Mouse (Mus musculus): ENCODE measurements around the gene Tecr.

Gene Tecr

GRCm38 (mm10) chr8:83607661-83608397 is at the start of gene Tecr, which contains the start of gene Dnajb1:
TSS of gene Tecr (minus strand) at chr8:83607971.
TSS of gene Dnajb1 (plus strand) at chr8:83608193.
- peak; percentile 99 for DNase-seq (ENCODE audit: low spot score in 2 of 2)

DNA sequence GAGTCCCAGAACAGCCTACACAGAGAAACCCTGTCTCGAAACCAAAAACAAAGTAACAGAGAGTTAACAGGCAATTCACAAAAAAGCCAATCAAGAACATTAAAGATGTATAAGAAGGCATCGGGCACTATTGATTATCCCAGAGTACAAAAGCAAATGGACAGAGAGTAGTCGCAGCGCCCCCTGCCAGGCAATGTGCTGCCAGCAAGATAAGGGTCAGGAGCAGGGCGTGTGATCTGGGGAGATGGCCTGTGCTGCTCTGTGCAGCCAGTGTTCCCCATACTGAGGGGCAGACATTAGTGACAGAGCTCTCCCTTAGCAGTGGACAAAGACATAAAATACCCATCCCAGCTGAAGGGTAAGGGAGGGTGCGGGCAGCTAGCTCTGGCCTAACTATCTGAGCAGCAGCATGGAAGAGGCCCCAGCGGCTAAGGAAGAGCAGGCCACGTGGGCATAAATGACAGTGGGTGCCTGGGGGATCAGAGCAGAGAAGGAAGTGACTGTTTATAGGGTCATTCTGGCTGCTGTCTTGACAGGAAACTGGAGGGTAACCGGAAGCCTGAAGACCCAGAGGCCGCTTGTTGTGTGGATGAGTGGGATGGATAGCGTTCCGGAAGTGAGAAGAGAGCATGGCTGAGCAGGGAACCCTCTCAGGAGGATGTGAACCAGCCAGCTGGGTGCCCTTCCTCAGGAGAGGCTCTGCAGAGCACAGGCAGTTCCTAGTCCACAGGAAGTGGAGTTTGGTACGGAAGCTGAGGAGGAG is 48.9 kb upstream of the Tecr start:
- peak in 1 of 2 experiments; percentile 8 for DNase-seq (ENCODE audit: low spot score in 2 of 2)

DNA sequence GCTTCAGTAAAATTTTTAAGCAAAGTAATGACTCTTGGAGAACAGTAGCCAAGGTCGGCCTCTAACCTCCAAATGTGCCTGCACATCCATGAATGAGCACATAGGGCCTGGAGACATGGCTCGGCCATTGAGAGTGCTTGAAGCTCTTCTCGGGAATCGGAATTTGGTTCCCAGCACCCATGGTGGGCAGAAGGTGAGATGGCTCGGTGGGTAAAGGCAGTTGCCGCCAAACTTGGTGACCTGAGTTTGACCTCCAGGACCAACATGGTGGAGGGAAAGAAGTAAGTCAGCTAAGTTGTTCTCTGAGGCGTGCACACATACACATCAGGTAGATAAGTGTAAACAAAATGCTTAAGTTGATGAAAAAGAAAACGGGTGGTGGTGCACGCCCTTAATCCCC is 48.3 kb upstream of the Tecr start:
- no peak for DNase-seq (ENCODE audit: low spot score in 2 of 2)

- no peak for DNase-seq (ENCODE audit: low spot score in 2 of 2)
These were observed 47.0 kb upstream of the Tecr start for GRCm38 (mm10) chr8:83654725-83655124.

GRCm38 (mm10) chr8:83653662-83654017 is 45.9 kb upstream of the Tecr start:
- no peak for DNase-seq (ENCODE audit: low spot score in 2 of 2)

DNA sequence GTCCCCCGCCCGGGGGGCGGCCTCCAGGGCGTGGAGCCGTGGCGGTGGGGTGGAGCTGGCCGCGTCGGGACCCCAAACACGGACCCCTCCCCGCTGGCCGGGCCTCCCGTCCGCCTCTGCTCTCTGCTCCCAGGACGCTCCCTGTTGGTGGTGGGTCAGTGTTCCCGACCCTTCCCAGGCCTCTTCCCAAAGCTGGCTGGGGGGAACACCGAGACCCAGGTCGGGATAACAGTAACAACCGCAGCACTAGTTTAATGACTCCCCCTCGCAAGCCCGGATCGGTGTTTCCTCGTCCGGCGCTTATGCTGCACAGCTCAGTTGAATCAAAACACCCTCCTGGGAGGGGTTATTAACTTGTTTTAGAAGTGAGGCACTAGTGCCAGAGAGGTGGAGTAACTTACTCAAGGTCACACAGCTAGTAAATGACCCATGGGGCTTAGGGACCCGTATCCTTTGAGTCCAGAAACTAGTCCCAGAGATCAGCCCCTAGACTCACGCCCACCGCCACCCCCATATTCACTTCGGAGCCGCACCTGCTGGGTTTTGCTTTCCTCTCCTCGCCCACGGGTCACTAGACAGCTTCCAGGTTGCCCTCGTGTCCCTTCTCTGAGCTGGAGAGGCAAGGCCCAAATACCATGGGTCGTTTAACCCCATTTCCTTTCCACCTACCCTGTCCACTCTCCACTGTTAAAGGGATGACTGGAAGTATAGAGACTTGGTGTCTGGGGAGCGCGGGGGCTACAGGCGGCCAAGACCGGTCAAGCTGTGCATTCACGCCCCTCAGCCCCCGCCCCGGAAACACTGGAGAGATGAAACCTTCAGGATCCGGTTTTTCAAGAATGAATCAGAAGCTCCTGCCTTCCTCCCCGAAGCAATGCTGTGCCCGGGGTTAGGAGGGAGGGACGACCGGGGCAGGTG is 45.2 kb upstream of the Tecr start:
- peak in 1 of 2 experiments; percentile 40 for DNase-seq (ENCODE audit: low spot score in 2 of 2)

GRCm38 (mm10) chr8:83652030-83652743 is 44.4 kb upstream of the Tecr start, which contains the start of gene Gipc1:
TSS of gene Gipc1 (plus strand) at chr8:83652677.
- peak; percentile 96 to 97 for DNase-seq (ENCODE audit: low spot score in 2 of 2)

DNA sequence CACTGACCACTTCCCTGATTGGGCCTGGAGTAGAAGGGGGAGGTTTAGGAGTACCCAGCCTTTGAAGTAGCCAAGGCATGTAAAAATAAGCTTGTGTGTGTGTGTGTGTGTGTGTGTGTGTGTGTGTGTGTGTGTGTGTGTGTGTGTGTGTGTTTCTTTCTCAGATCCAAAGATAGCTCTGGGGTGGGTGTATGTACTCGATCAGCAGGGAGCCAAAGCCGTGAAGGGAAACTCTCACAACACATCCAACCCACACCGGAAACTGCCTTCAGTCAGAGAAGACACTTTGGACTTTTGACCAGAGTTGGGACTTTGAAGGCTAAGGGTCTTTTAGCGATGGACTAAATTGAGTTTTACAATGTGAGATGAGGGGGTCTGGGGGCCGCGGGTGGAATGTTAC is 41.9 kb upstream of the Tecr start:
- no peak for DNase-seq (ENCODE audit: low spot score in 2 of 2)

DNA sequence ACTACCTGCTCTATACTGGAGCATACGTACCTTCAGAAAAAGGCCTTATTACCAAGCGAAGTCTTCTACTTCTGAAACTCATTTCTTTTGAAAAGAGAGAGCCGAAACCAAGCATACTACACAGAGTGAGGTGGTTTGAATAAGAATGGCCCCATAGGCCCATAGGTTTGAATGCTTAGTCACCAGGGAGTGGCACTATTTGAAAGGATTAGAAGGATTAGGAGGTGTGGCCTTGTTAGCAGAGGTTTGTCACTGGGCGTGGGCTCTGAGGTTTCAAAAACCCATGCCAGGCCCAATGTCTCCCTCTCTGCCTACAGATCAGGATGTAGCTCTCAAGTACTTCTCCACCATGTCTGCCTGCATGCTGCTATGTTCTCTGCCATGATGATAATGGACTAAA is 40.3 kb upstream of the Tecr start:
- DNase-seq (ENCODE audit: low spot score in 2 of 2), result no peak

GRCm38 (mm10) chr8:83647511-83647910 is 39.7 kb upstream of the Tecr start:
- DNase-seq (ENCODE audit: low spot score in 2 of 2), result no peak

DNA sequence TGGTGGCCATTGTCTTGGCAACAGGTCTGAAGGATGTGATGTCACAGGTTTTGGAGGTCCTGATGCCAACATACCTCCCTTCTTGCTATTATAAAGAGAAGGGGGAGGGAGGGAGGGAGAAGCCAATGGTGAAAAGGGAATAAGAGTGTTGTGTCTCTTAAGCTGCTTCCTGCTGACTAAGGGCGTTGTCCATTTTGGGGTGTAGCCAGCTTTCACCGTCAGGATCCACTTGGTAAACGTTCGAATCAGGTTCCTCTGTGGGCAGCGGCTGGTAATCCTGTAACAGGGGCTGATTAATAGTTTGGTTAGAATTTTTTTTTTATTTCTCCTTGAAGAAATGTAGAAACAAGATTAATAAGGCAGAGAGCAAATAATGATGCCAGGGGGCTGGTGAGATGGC is 31.9 kb upstream of the Tecr start:
- DNase-seq (ENCODE audit: low spot score in 2 of 2), result no peak

DNA sequence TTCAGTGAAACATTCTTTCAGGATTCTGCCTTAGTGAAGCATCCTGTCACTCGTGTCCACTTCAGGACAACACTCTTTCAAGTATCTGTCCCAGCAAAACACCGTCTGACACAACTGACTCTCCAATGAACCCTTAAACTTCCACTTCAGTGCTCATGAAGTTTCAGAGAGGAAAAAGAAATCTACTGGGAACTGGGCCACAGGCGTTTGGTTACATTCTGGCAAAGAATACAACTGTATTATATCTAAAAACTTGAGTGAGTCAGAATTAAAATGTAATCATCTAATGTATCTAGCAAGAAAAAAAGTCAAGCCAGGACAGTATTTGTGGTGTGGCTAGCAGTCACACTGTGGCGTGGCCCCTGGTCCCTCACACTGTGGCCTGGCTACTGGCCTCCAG is 31.1 kb upstream of the Tecr start:
- DNase-seq (ENCODE audit: low spot score in 2 of 2), result no peak

GRCm38 (mm10) chr8:83632083-83632707 is 24.4 kb upstream of the Tecr start:
- no peak for DNase-seq (ENCODE audit: low spot score in 2 of 2)

DNA sequence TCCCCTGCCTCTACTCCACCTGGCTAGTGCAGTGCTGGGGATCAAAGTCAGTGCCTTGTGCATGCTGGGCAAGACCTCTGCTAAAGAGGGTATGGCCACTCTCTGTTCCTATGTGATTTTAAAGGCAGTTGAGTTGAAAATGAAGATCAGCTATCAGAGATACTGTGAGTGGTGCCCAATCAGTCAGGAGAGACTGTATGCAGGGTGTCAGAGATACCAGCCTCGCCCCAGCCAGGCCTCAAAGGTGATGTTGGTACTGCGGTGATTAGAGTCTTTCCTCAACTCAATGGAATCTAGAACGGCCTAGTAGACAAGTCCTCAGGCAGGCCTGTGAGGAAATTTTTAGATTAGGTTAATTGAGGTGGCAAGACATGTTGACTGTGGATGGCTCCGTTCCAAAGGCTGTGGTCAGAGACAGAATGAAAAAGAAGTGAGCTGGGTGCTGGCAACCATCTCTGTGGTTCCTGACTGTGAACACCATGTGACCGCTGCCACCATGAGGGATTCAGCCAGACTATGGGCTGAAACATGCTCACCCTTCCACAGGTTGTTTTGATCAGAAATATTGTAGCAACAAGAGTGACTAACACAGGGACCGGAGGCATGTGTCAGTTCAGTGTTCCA is 18.0 kb upstream of the Tecr start:
- no peak for DNase-seq (ENCODE audit: low spot score in 2 of 2)

DNA sequence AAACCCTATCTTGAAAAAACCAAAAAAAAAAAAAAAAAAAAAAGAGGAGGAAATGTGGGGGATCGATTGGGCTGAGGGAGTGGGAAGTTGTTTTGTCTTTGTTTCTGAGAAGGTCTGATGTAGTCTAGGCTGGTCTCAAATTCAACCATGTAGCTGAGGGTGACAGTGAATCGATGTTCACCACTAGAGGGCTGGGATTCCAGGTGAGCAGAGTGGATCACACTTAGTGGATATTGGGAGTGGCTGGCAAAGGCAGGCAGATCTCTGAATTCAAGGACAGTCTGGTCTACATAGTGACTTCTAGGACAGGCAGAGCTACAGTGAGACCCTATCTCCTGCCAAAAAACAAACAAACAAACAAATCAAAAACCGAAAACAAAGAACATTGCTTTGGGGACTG is 17.0 kb upstream of the Tecr start:
- DNase-seq (ENCODE audit: low spot score in 2 of 2), result peak in 1 of 2 experiments; percentile 40

GRCm38 (mm10) chr8:83623549-83623948 is 15.8 kb upstream of the Tecr start:
- DNase-seq (ENCODE audit: low spot score in 2 of 2), result no peak

DNA sequence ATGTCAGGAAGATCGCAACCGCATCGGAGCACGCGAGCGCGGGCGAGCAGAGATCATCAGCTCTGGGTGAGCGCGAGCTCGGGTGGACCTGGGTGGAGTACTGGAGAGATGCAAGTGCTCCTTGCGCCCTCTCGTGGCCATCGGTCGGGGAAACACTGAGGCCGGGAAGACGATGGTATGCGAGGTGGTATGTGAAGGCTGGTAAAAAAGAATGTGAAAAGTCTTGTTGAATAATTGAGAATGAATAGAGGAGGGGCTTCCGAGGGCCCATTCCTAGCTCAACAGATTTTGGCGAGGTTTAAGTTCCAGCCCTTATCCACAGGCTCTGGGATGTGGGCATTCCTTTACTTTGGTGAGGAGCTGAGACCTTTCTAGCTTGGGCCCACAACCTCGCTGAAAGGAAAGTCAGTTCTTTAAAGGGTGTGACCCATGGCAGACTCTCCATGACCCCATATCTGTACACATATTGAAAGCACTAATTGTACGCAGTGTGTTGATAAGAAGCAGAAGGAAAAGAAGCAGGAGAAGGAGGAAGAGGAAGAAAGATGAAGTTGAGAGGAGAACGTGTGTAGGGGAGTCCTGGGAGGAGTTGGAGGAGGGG is 14.7 kb upstream of the Tecr start:
- DNase-seq (ENCODE audit: low spot score in 2 of 2), result peak; percentile 90 to 93

GRCm38 (mm10) chr8:83621691-83622388 is 14.1 kb upstream of the Tecr start:
- DNase-seq (ENCODE audit: low spot score in 2 of 2), result no peak

DNA sequence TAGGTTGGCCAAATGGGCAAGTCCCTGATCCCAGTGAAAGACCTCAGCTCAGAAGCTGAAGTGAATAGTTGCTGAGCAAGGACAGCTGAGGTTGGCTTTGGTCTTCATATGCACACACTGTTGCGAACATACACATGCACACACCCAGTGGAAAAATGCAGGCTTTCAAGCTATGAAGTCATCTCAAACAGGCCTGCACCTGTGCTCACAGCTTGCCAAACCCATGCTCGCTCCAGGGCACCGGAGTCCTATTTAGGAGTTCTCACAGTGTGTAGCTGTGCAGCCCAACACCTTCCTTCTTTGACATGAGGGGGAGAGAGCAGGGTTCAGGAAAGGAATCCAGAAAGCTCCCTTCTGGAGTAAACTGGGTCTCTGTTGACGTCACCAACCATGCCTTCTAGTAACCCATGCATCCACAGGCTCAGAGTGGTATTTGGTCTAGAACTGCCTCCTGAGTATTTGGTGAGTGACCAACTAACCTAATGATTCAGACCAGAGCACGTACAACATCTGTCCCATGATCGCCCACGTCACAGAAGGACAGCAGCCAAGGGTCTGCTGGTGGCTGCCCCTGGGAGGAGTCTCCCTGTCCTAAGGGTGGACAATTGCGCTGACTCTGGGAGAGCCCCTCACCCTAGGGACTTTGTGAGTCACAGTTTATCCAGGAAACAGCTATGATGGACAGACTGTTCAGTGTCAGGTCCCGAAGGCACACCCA is 12.0 kb upstream of the Tecr start:
- no peak for DNase-seq (ENCODE audit: low spot score in 2 of 2)

All from frontal cortex, postnatal 36 days (tissue).